Mouse (Mus musculus): ENCODE results near the gene Jph2. TPM values are rescaled to one million over a fixed set of nuclear protein-coding genes. Genes with fewer than 3 reads are reported as not detected.

Gene Jph2
- polyA plus RNA-seq, 1 experiment from 2014 or later = 0.42 TPM

DNA sequence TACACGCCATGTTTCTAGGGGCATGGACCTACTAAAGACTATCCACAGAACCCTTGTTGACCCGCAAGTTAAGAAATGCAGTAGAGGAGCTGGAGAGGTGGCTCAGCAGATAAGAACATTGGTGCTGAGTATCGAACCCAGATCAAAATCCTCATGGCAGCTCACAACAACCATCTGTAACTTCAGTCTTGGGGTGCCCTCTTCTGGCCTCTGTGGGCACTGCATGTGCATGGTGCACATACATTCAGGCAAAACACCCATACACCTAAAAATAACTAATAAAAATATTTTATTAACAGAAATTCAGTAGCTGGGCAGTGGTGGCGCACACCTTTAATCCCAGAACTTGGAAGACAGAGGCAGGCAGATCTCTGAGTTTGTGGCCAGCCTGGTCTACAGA lies 54.1 kb downstream of the Jph2 start:
- peak; percentile 47 for DNase-seq (ENCODE audit: low spot score)
- no peaks in the 10 kb centered on the region for H3K9me3 ChIP-seq (replicated peaks; ENCODE audit: control insufficient read depth, low read length)
- H3K27me3 ChIP-seq (ENCODE audit: control insufficient read depth, insufficient read depth, low read length) = peaks cover 15% of the 10 kb centered on the region
- H3K4me2 ChIP-seq (ENCODE audit: low read depth, low read length) = no peak overlapping the region
- no peak for ATAC-seq (replicated peaks; ENCODE audit: insufficient number of reproducible peaks, low FRiP score, low TSS enrichment, low read depth)
- H3K27ac ChIP-seq (replicated peaks; ENCODE audit: low read depth, low read length) = no peak overlapping the region
- no peak overlapping the region for H3K9ac ChIP-seq (replicated peaks; ENCODE audit: low read length)
- H3K4me3 ChIP-seq (ENCODE audit: low read depth, low read length) = no peak overlapping the region
- WGBS = 84% methylated on average over 4 of the region's 4 CpGs
- no peaks in the 10 kb centered on the region for H3K36me3 ChIP-seq (replicated peaks; ENCODE audit: control insufficient read depth, insufficient read depth, low read depth, low read length)
- peaks cover 8% of the 10 kb centered on the region; the same call in 1 of the 2 replicates for H3K4me1 ChIP-seq (ENCODE audit: control insufficient read depth, insufficient read depth, low read length)

GRCm38 (mm10) chr2:163340263-163340662 lies 57.5 kb downstream of the Jph2 start:
- no peak overlapping the region for H3K4me2 ChIP-seq (ENCODE audit: low read depth, low read length)
- ATAC-seq (replicated peaks; ENCODE audit: insufficient number of reproducible peaks, low FRiP score, low TSS enrichment, low read depth) (0 out of 2 replicates have a peak, but pooled peaks have one; percentile 39), DNase-seq (ENCODE audit: low spot score) (peak; percentile 82)
- H3K4me3 ChIP-seq (ENCODE audit: low read depth, low read length) = no peak overlapping the region
- H3K27ac ChIP-seq (replicated peaks; ENCODE audit: low read depth, low read length) = no peak overlapping the region
- H3K27me3 ChIP-seq (ENCODE audit: control insufficient read depth, insufficient read depth, low read length) = peaks cover 24% of the 10 kb centered on the region
- H3K9ac ChIP-seq (replicated peaks; ENCODE audit: low read length) = no peak overlapping the region
- H3K9me3 ChIP-seq (replicated peaks; ENCODE audit: control insufficient read depth, low read length) = no peaks in the 10 kb centered on the region
- no peaks in the 10 kb centered on the region for H3K36me3 ChIP-seq (replicated peaks; ENCODE audit: control insufficient read depth, insufficient read depth, low read depth, low read length)
- 20% methylated on average over 9 of the region's 9 CpGs for WGBS
- peaks cover 8% of the 10 kb centered on the region; the same call in 1 of the 2 replicates for H3K4me1 ChIP-seq (ENCODE audit: control insufficient read depth, insufficient read depth, low read length)

GRCm38 (mm10) chr2:163332368-163333055 lies 65.3 kb downstream of the Jph2 start:
- Histone ChIP-seq H3K27ac (replicated peaks; ENCODE audit: low read depth, low read length) (no peak overlapping the region), H3K36me3 (replicated peaks; ENCODE audit: control insufficient read depth, insufficient read depth, low read depth, low read length) (no peaks in the 10 kb centered on the region), H3K9ac (replicated peaks; ENCODE audit: low read length) (no peak overlapping the region), H3K4me3 (ENCODE audit: low read depth, low read length) (no peak overlapping the region), H3K9me3 (replicated peaks; ENCODE audit: control insufficient read depth, low read length) (no peaks in the 10 kb centered on the region), H3K4me1 (ENCODE audit: control insufficient read depth, insufficient read depth, low read length) (no peaks in the 10 kb centered on the region), H3K4me2 (ENCODE audit: low read depth, low read length) (no peak overlapping the region), H3K27me3 (ENCODE audit: control insufficient read depth, insufficient read depth, low read length) (no peaks in the 10 kb centered on the region)
- ATAC-seq (replicated peaks; ENCODE audit: insufficient number of reproducible peaks, low FRiP score, low TSS enrichment, low read depth) (no peak), DNase-seq (ENCODE audit: low spot score) (no peak)
- WGBS = 59% methylated on average over 13 of the region's 13 CpGs

DNA sequence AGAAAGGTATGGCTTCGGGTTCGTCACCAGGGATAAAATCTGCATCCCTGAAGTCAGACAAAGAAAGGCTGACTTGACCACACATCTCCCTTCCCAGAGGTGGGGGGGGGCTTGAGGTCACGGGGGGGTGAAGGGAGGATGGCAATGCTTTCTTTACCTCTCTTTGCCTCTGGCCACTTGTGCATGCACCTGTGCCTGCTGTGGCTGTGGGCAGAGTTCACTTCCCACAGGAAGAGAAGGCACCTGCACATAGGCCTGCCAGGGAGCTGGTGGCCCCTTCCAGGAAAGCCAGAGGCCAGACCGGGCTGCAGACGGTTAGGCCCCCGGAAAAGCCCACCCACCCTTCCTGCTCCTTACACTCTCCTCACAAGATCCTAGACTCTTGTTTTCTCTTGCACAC lies 66.4 kb downstream of the Jph2 start:
- H3K36me3 ChIP-seq (replicated peaks; ENCODE audit: control insufficient read depth, insufficient read depth, low read depth, low read length) = no peaks in the 10 kb centered on the region
- 81% methylated on average over 6 of the region's 6 CpGs for WGBS
- no peaks in the 10 kb centered on the region for H3K9me3 ChIP-seq (replicated peaks; ENCODE audit: control insufficient read depth, low read length)
- ATAC-seq (replicated peaks; ENCODE audit: insufficient number of reproducible peaks, low FRiP score, low TSS enrichment, low read depth) = no peak
- no peak overlapping the region for H3K9ac ChIP-seq (replicated peaks; ENCODE audit: low read length)
- DNase-seq (ENCODE audit: low spot score) = no peak
- H3K4me3 ChIP-seq (ENCODE audit: low read depth, low read length) = no peak overlapping the region
- no peaks in the 10 kb centered on the region for H3K27me3 ChIP-seq (ENCODE audit: control insufficient read depth, insufficient read depth, low read length)
- no peaks in the 10 kb centered on the region for H3K4me1 ChIP-seq (ENCODE audit: control insufficient read depth, insufficient read depth, low read length)
- H3K4me2 ChIP-seq (ENCODE audit: low read depth, low read length) = no peak overlapping the region
- H3K27ac ChIP-seq (replicated peaks; ENCODE audit: low read depth, low read length) = no peak overlapping the region

DNA sequence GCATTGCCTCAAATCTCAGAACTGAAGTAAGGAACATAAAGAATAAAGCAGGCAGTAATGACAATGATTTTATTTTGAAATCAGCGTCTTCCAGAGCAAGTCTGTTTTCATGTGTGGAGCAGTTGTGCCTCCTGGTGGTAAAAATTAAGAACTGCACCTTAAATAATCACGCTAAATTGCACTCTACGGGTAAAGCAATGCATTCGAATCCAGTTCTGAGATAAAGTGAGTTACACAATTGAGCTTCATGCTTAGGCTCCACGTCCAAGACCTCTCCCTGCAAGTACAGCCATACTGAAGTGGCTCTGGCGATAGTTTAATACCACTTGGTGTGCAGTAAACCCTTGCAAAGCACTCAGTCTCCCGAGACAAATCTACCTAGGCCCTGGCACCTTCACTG lies 67.1 kb downstream of the Jph2 start:
- Histone ChIP-seq H3K27me3 (ENCODE audit: control insufficient read depth, insufficient read depth, low read length) (no peaks in the 10 kb centered on the region), H3K4me1 (ENCODE audit: control insufficient read depth, insufficient read depth, low read length) (no peaks in the 10 kb centered on the region), H3K27ac (replicated peaks; ENCODE audit: low read depth, low read length) (no peak overlapping the region), H3K9ac (replicated peaks; ENCODE audit: low read length) (no peak overlapping the region), H3K4me3 (ENCODE audit: low read depth, low read length) (no peak overlapping the region), H3K4me2 (ENCODE audit: low read depth, low read length) (no peak overlapping the region), H3K9me3 (replicated peaks; ENCODE audit: control insufficient read depth, low read length) (no peaks in the 10 kb centered on the region), H3K36me3 (replicated peaks; ENCODE audit: control insufficient read depth, insufficient read depth, low read depth, low read length) (no peaks in the 10 kb centered on the region)
- peak; percentile 73 for DNase-seq (ENCODE audit: low spot score)
- ATAC-seq (replicated peaks; ENCODE audit: insufficient number of reproducible peaks, low FRiP score, low TSS enrichment, low read depth) = no peak
- WGBS = 28% methylated on average over 7 of the region's 7 CpGs

GRCm38 (mm10) chr2:163323163-163323562 lies 74.6 kb downstream of the Jph2 start:
- WGBS = 50% methylated on average over 1 of the region's 1 CpGs
- H3K27me3 ChIP-seq (ENCODE audit: control insufficient read depth, insufficient read depth, low read length) = no peaks in the 10 kb centered on the region
- DNase-seq (ENCODE audit: low spot score) (no peak), ATAC-seq (replicated peaks; ENCODE audit: insufficient number of reproducible peaks, low FRiP score, low TSS enrichment, low read depth) (no peak)
- H3K9me3 ChIP-seq (replicated peaks; ENCODE audit: control insufficient read depth, low read length) = no peaks in the 10 kb centered on the region
- H3K4me3 ChIP-seq (ENCODE audit: low read depth, low read length) = no peak overlapping the region
- no peak overlapping the region for H3K9ac ChIP-seq (replicated peaks; ENCODE audit: low read length)
- H3K27ac ChIP-seq (replicated peaks; ENCODE audit: low read depth, low read length) = no peak overlapping the region
- no peaks in the 10 kb centered on the region for H3K4me1 ChIP-seq (ENCODE audit: control insufficient read depth, insufficient read depth, low read length)
- no peaks in the 10 kb centered on the region for H3K36me3 ChIP-seq (replicated peaks; ENCODE audit: control insufficient read depth, insufficient read depth, low read depth, low read length)
- H3K4me2 ChIP-seq (ENCODE audit: low read depth, low read length) = no peak overlapping the region

- 84% methylated on average over 3 of the region's 3 CpGs for WGBS
- no peaks in the 10 kb centered on the region for H3K36me3 ChIP-seq (replicated peaks; ENCODE audit: control insufficient read depth, insufficient read depth, low read depth, low read length)
Observed at GRCm38 (mm10) chr2:163318777-163319176, 79.0 kb downstream of the Jph2 start.

GRCm38 (mm10) chr2:163317281-163317680 lies 80.5 kb downstream of the Jph2 start:
- no peak overlapping the region for H3K4me2 ChIP-seq (ENCODE audit: low read depth, low read length)
- no peaks in the 10 kb centered on the region for H3K36me3 ChIP-seq (replicated peaks; ENCODE audit: control insufficient read depth, insufficient read depth, low read depth, low read length)
- no peak overlapping the region for H3K9ac ChIP-seq (replicated peaks; ENCODE audit: low read length)
- no peak overlapping the region for H3K27ac ChIP-seq (replicated peaks; ENCODE audit: low read depth, low read length)
- no peaks in the 10 kb centered on the region for H3K4me1 ChIP-seq (ENCODE audit: control insufficient read depth, insufficient read depth, low read length)
- DNase-seq (ENCODE audit: low spot score) (no peak), ATAC-seq (replicated peaks; ENCODE audit: insufficient number of reproducible peaks, low FRiP score, low TSS enrichment, low read depth) (no peak)
- no peak overlapping the region for H3K4me3 ChIP-seq (ENCODE audit: low read depth, low read length)
- no peaks in the 10 kb centered on the region for H3K27me3 ChIP-seq (ENCODE audit: control insufficient read depth, insufficient read depth, low read length)
- WGBS = 86% methylated on average over 4 of the region's 4 CpGs
- no peaks in the 10 kb centered on the region for H3K9me3 ChIP-seq (replicated peaks; ENCODE audit: control insufficient read depth, low read length)

More at GRCm38 (mm10) chr2:163318777-163319176, 79.0 kb downstream of the Jph2 start:
- H3K27ac ChIP-seq (replicated peaks; ENCODE audit: low read depth, low read length) = no peak overlapping the region
- H3K4me1 ChIP-seq (ENCODE audit: control insufficient read depth, insufficient read depth, low read length) = no peaks in the 10 kb centered on the region
- no peak overlapping the region for H3K4me2 ChIP-seq (ENCODE audit: low read depth, low read length)
- DNase-seq (ENCODE audit: low spot score) = peak; percentile 22
- H3K27me3 ChIP-seq (ENCODE audit: control insufficient read depth, insufficient read depth, low read length) = no peaks in the 10 kb centered on the region
- no peaks in the 10 kb centered on the region for H3K9me3 ChIP-seq (replicated peaks; ENCODE audit: control insufficient read depth, low read length)
- ATAC-seq (replicated peaks; ENCODE audit: insufficient number of reproducible peaks, low FRiP score, low TSS enrichment, low read depth) = no peak
- H3K4me3 ChIP-seq (ENCODE audit: low read depth, low read length) = no peak overlapping the region
- no peak overlapping the region for H3K9ac ChIP-seq (replicated peaks; ENCODE audit: low read length)
